Mouse (Mus musculus) CH12.LX (cell line): ENCODE measurements at regions not wholly inside any gene's neighbourhood (a gene's known extent, or its start where the extent isn't known, plus 50 kb on each side); places are given as distances from the start of the nearest gene placed in this dataset.

ENCODE experiments used
- DNase-seq: peaks from one replicate; pipeline ENCODE4 v3.0.0-alpha.2; 2013; ENCODE audit errors: extremely low read depth
- H3K27ac ChIP-seq: 2 replicates; pipeline ENCODE4 v1.5.1; 2012; ENCODE audit warnings: low read depth, mild to moderate bottlenecking, control low read depth, moderate library complexity; ENCODE audit not compliant: insufficient read depth
- H3K27me3 ChIP-seq: replicated peaks from 2 replicates; pipeline ENCODE3; 2012; ENCODE audit warnings: inconsistent platforms
- H3K36me3 ChIP-seq, 2 experiments: replicated peaks in 1 of 2; 2 replicates each; pipeline versions ENCODE3 to v1.6.1; 2012; ENCODE audit warnings: inconsistent platforms in 1 of 2, low read length in 1 of 2, mild to moderate bottlenecking in 1 of 2, mixed read lengths in 1 of 2, moderate library complexity in 1 of 2; ENCODE audit not compliant: control insufficient read depth in 1 of 2, insufficient read depth in 1 of 2
- H3K4me1 ChIP-seq, 2 experiments: 2 replicates each; pipeline ENCODE4 v1.6.1; 2012; ENCODE audit warnings: inconsistent platforms in 1 of 2, moderate library complexity in 1 of 2; ENCODE audit not compliant: insufficient read depth in 2 of 2, control insufficient read depth in 1 of 2
- H3K4me2 ChIP-seq: 2 replicates; pipeline ENCODE4 v1.6.1; 2012; ENCODE audit warnings: low read depth, mild to moderate bottlenecking, control low read depth; ENCODE audit not compliant: poor library complexity, insufficient read depth, severe bottlenecking
- H3K4me3 ChIP-seq, 3 experiments: fragments of 150-350 bp in 1 of 3; sonication (generic) in 1 of 3; replicated peaks in 1 of 3; 2 replicates each; pipeline versions ENCODE3 to v1.5.1; 2011 to 2012; ENCODE audit warnings: low read depth in 2 of 3, low read length in 2 of 3, mild to moderate bottlenecking in 2 of 3, moderate library complexity in 2 of 3, control low read depth in 1 of 3, improper control_type of control experiment in 1 of 3, inconsistent platforms in 1 of 3, mixed read lengths in 1 of 3; ENCODE audit not compliant: poor library complexity in 1 of 3
- H3K79me2 ChIP-seq: replicated peaks from 2 replicates; pipeline ENCODE4 v1.6.1; 2012; ENCODE audit warnings: mild to moderate bottlenecking, moderate library complexity; ENCODE audit not compliant: control insufficient read depth, poor library complexity, insufficient read depth, severe bottlenecking; ENCODE audit errors: extremely low read depth
- H3K9ac ChIP-seq: 2 replicates; pipeline ENCODE4 v1.6.1; 2012; ENCODE audit warnings: low read depth, mild to moderate bottlenecking, control low read depth, moderate library complexity; ENCODE audit not compliant: insufficient read depth
- H3K9me3 ChIP-seq: replicated peaks from 2 replicates; pipeline ENCODE3; 2012; ENCODE audit warnings: low read length, inconsistent platforms, mixed read lengths
- CHD1 ChIP-seq: IDR thresholded peaks from 2 replicates; pipeline ENCODE4 v1.6.1; 2012; ENCODE audit warnings: low read depth, low read length, improper control_type of control experiment, inconsistent platforms
- CHD2 ChIP-seq: IDR thresholded peaks from 2 replicates; pipeline ENCODE4 v1.6.1; 2011; ENCODE audit warnings: low read length, improper control_type of control experiment
- CTCF ChIP-seq, 2 experiments: IDR thresholded peaks in 1 of 2; conservative IDR thresholded peaks in 1 of 2; 2 replicates each; pipeline ENCODE4 v1.5.1; 2011 to 2012; ENCODE audit warnings: low read depth in 2 of 2, low read length in 2 of 2, improper control_type of control experiment in 1 of 2, inconsistent platforms in 1 of 2, mild to moderate bottlenecking in 1 of 2, moderate library complexity in 1 of 2
- EP300 ChIP-seq: IDR thresholded peaks from 2 replicates; pipeline ENCODE4 v1.6.1; 2011; ENCODE audit warnings: low read length, improper control_type of control experiment
- JUN ChIP-seq: IDR thresholded peaks from 2 replicates; pipeline ENCODE4 v1.6.1; 2011; ENCODE audit warnings: low read depth, mild to moderate bottlenecking, low read length, improper control_type of control experiment, moderate library complexity; ENCODE audit not compliant: insufficient read depth
- MXI1 ChIP-seq: IDR thresholded peaks from 2 replicates; pipeline ENCODE4 v1.6.1; 2011; ENCODE audit warnings: mild to moderate bottlenecking, low read depth, low read length, improper control_type of control experiment
- NELFE ChIP-seq: IDR thresholded peaks from 2 replicates; pipeline ENCODE4 v1.6.1; 2011; ENCODE audit warnings: low read depth, low read length, improper control_type of control experiment
- POLR2A ChIP-seq: IDR thresholded peaks from 2 replicates; pipeline ENCODE4 v1.6.1; 2011; ENCODE audit warnings: low read depth, mild to moderate bottlenecking, improper control_type of control experiment, low read length
- POLR2AphosphoS2 ChIP-seq: IDR thresholded peaks from 2 replicates; pipeline ENCODE4 v1.6.1; 2011; ENCODE audit warnings: low read depth, low read length, improper control_type of control experiment
- RAD21 ChIP-seq: IDR thresholded peaks from 2 replicates; pipeline ENCODE4 v1.6.1; 2011; ENCODE audit warnings: low read depth, mild to moderate bottlenecking, low read length, improper control_type of control experiment, moderate library complexity
- RCOR1 ChIP-seq: conservative IDR thresholded peaks from 2 replicates; pipeline ENCODE4 v1.6.1; 2012; ENCODE audit warnings: low read depth, mild to moderate bottlenecking, inconsistent platforms, low read length, improper control_type of control experiment
- SMC3 ChIP-seq: IDR thresholded peaks from 2 replicates; pipeline ENCODE4 v1.6.1; 2011; ENCODE audit warnings: low read depth, low read length, improper control_type of control experiment
- TCF12 ChIP-seq: IDR thresholded peaks from 2 replicates; pipeline ENCODE4 v1.6.1; 2014; ENCODE audit warnings: low read depth, mild to moderate bottlenecking, inconsistent platforms, low read length, improper control_type of control experiment
- USF1 ChIP-seq: IDR thresholded peaks from 2 replicates; pipeline ENCODE4 v1.6.1; 2014; ENCODE audit warnings: low read depth, mild to moderate bottlenecking, inconsistent platforms, low read length, improper control_type of control experiment
- ZKSCAN1 ChIP-seq: IDR thresholded peaks from 2 replicates; pipeline ENCODE4 v1.6.1; 2012; ENCODE audit warnings: low read depth, inconsistent platforms, low read length, improper control_type of control experiment, borderline replicate concordance
- ZNF384 ChIP-seq: IDR thresholded peaks from 2 replicates; pipeline ENCODE4 v1.6.1; 2012; ENCODE audit warnings: low read depth, low read length, improper control_type of control experiment, inconsistent platforms
- dilution Hi-C: fragments of 300-500 bp; cut with MboI; formaldehyde crosslinking; loops from 2 replicates; pipeline ENCODE4 v1.14.3; 2020; ENCODE audit warnings: low sequenced_read_pairs; ENCODE audit not compliant: extremely low pct_unique_long_range_greater_than_20kb, extremely low pct_ligation_motif_present
- in situ Hi-C: fragments of 300-500 bp; cut with MboI; formaldehyde crosslinking; loops from 3 replicates; pipeline ENCODE4 v1.14.3; 2019; ENCODE audit warnings: low sequenced_read_pairs, low pct_ligation_motif_present, low pct_unique_long_range_greater_than_20kb, mixed read lengths

GRCm38 (mm10) chrX:12503581-12503980 lies 84.0 kb upstream of the Atp6ap2 start:
- DNase-seq = no peak
- dilution Hi-C loops (no loop called here), in situ Hi-C loops (no loop called here)
- Histone ChIP-seq H3K4me1 (no peaks in the 10 kb centered on the region), H3K36me3 (no peaks in the 10 kb centered on the region), H3K79me2 (no peaks in the 10 kb centered on the region), H3K9ac (no peak overlapping the region), H3K9me3 (no peaks in the 10 kb centered on the region), H3K4me3 (no peak overlapping the region), H3K27ac (no peak overlapping the region), H3K4me2 (no peak overlapping the region), H3K27me3 (no peaks in the 10 kb centered on the region)
- TF ChIP-seq NELFE (no peak), CHD2 (no peak)

- H3K36me3 ChIP-seq = no peaks in the 10 kb centered on the region
- TF ChIP-seq RAD21 (peak; percentile 40), TCF12 (no peak), ZNF384 (peak; percentile 68), CTCF (conservative IDR thresholded peaks at IDR 0.05 in 1 of 2, IDR thresholded peaks at IDR 0.05 in 1 of 2; ENCODE audit: low read depth in 2 of 2, low read length in 2 of 2) (peak in 1 of 2 experiments; percentile 38; a peak in 2 of 4 replicates), CHD1 (no peak), SMC3 (peak; percentile 17), USF1 (no peak)
Measured at GRCm38 (mm10) chrX:12511119-12511518, 76.5 kb upstream of the Atp6ap2 start.

DNA sequence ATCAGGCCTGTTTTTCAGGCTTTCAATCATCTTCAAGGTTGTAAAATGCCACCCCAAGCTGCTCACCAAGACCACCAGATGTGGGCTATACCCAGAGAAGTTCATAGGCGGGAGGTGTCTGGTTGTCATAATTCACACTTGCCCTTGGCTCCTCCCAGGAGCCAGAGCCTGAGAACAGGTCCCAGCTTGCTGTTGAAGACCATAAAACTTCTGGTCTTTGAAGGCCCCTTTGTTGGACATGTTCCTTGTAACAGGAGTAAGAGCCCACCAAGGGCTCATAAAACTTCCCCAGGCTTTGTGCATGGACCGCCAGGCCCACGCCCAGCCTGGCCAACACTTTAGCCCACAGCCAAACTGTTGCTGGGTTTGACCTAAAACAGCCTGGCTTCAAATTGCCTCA lies 62.6 kb upstream of the Atp6ap2 start:
- H3K27me3 ChIP-seq = no peaks in the 10 kb centered on the region
- H3K36me3 ChIP-seq = no peaks in the 10 kb centered on the region
- H3K27ac ChIP-seq = no peak overlapping the region
- H3K4me3 ChIP-seq = no peak overlapping the region
- no peaks in the 10 kb centered on the region for H3K79me2 ChIP-seq
- H3K4me1 ChIP-seq = no peaks in the 10 kb centered on the region
- TF ChIP-seq MXI1 = no peak
- TF ChIP-seq TCF12 = no peak
- no peak for TF ChIP-seq POLR2A
- no peak for TF ChIP-seq USF1
- TF ChIP-seq EP300 = no peak
- TF ChIP-seq RAD21 = no peak
- TF ChIP-seq POLR2AphosphoS2 = no peak
- no peak for TF ChIP-seq JUN
- TF ChIP-seq ZKSCAN1 = no peak
- TF ChIP-seq RCOR1 = no peak
- in situ Hi-C loops (loop anchor here (25.0 kb wide), 1 partner anchor 687 kb away; no protein-coding TSS in a partner anchor), dilution Hi-C loops (no loop called here)
- H3K4me2 ChIP-seq = no peak overlapping the region
- no peak overlapping the region for H3K9ac ChIP-seq
- no peaks in the 10 kb centered on the region for H3K9me3 ChIP-seq
- no peak for DNase-seq

More at GRCm38 (mm10) chrX:12511119-12511518, 76.5 kb upstream of the Atp6ap2 start:
- H3K4me3 ChIP-seq = no peak overlapping the region
- in situ Hi-C loops = no loop called here
- no peak overlapping the region for H3K27ac ChIP-seq
- no peak for DNase-seq
- no peak overlapping the region for H3K9ac ChIP-seq
- H3K4me2 ChIP-seq = no peak overlapping the region
- no peaks in the 10 kb centered on the region for H3K27me3 ChIP-seq
- no peaks in the 10 kb centered on the region for H3K79me2 ChIP-seq
- dilution Hi-C loops = no loop called here
- no peaks in the 10 kb centered on the region for H3K9me3 ChIP-seq
- H3K4me1 ChIP-seq = peaks cover 0 to 6% of the 10 kb centered on the region in 2 experiments; a peak in 1 of 4 replicates
